Mouse (Mus musculus): ENCODE measurements at regions not wholly inside any gene's neighbourhood (a gene's known extent, or its start where the extent isn't known, plus 50 kb on each side); places are given as distances from the start of the nearest gene placed in this dataset.
A peak's percentile ranks its signal among the peaks of the same experiment; 100 is the strongest.

GRCm38 (mm10) chr9:27242325-27242724, 56.7 kb upstream of the Igsf9b start:
- DNase-seq (ENCODE audit: low spot score in 2 of 2), result no peak

DNA sequence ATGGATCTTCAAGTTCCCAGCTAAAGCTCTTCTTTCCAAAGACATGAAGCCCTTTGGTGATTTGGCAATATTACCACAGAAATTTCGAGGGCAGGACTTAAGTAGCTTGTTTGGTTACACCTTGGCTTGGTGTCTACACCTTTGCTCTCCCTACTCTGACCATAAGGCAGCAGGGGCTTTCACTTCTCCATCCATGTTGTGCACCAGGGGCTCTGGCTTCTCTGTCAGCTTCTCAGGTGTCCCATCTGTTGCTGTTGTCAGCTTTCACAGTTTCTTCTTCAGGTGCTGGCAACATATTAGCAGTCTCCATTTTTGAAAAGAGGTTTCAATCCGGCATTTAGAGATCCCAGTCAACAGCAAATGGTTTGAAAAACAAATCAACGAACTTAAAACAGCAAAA, 58.1 kb upstream of the Igsf9b start:
- no peak for DNase-seq (ENCODE audit: low spot score in 2 of 2)

GRCm38 (mm10) chr9:27240491-27240890, 58.5 kb upstream of the Igsf9b start:
- DNase-seq (ENCODE audit: low spot score in 2 of 2), result no peak

- DNase-seq (ENCODE audit: low spot score in 2 of 2), result no peak
Measured at GRCm38 (mm10) chr9:27232692-27233091, 66.3 kb upstream of the Igsf9b start.

DNA sequence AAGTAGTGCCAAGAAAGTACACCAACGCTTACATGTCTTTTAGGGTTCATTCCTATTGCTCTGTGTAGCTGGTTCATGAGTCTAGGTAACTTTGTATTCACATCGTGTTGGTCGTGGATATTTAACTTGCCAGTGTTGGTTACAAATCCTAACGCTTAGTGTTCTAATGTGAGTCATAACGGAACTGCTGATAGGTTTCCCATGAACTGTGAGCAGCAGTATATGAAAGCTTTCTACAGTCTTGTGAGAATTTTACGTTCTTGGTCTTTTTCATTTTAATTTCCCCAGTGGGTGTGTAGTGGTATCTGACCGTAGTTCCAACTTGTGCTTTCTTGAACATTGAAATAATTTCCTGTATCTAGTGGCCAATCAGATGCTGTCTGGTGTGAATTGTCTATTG, 71.5 kb upstream of the Igsf9b start:
- no peak for DNase-seq (ENCODE audit: low spot score in 2 of 2)

DNA sequence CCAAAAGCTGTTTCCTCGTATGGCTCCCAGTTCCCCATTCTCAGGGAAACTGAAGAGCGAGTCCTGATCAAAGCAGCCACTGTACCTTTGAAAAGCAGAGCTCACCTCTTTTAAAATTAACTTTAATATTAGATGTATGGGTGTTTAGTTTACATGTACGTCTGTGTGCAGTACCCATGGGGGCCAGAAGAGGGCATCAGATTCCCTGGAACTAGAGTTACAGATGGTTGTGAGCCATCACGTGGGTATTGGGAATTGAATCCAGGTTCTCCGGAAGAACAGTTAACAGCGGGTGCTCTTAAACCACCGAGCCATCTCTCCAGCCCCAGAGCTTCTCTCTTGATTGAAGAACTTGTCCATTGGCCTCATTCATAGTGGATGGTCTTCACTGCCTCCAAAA, 66.0 kb upstream of the Jam3 start:
- DNase-seq (ENCODE audit: low spot score in 2 of 2), result no peak

GRCm38 (mm10) chr9:27216024-27216423, 60.8 kb upstream of the Jam3 start:
- DNase-seq (ENCODE audit: low spot score in 2 of 2), result no peak

- DNase-seq (ENCODE audit: low spot score in 2 of 2), result no peak
Measured at GRCm38 (mm10) chr9:27214023-27214422, 58.8 kb upstream of the Jam3 start.

- peak; percentile 73 to 75 for DNase-seq (ENCODE audit: low spot score in 2 of 2)
Measured at GRCm38 (mm10) chr9:27208840-27209239, 53.6 kb upstream of the Jam3 start.
